Mouse (Mus musculus) heart, embryonic 16.5 days (tissue): ENCODE measurements around the gene Abraxas2. TPM values are rescaled to one million over a fixed set of nuclear protein-coding genes. Genes with fewer than 3 reads are reported as not detected.

Source experiments
- ATAC-seq: fragments of 200-750 bp; cut with Nextera tagmentation; replicated peaks from 2 replicates; pipeline ENCODE4 v1.8.0; 2017; ENCODE audit warnings: moderate number of reproducible peaks; ENCODE audit not compliant: insufficient read depth, low FRiP score; ENCODE audit errors: extremely low read depth
- H3K27ac ChIP-seq: fragments of 300-500 bp; sonication (generic); 2 replicates; pipeline ENCODE4 v1.5.1; 2014; ENCODE audit warnings: mild to moderate bottlenecking, low read length, control low read depth, moderate library complexity
- H3K27me3 ChIP-seq: fragments of 300-500 bp; sonication (generic); 2 replicates; pipeline ENCODE4 v1.6.1; 2014; ENCODE audit warnings: low read length, mixed read lengths; ENCODE audit not compliant: control insufficient read depth, insufficient read depth
- H3K36me3 ChIP-seq: fragments of 300-500 bp; sonication (generic); 2 replicates; pipeline ENCODE4 v1.6.1; 2014; ENCODE audit not compliant: control insufficient read depth, insufficient read depth
- H3K4me1 ChIP-seq: fragments of 300-500 bp; sonication (generic); 2 replicates; pipeline ENCODE4 v1.6.1; 2014; ENCODE audit warnings: low read length, mixed read lengths; ENCODE audit not compliant: control insufficient read depth, insufficient read depth
- H3K4me2 ChIP-seq: fragments of 300-500 bp; sonication (generic); 2 replicates; pipeline ENCODE4 v1.6.1; 2014; ENCODE audit warnings: low read depth, mild to moderate bottlenecking, control low read depth, low read length
- H3K4me3 ChIP-seq: fragments of 300-500 bp; sonication (generic); 2 replicates; pipeline ENCODE4 v1.5.1; 2014; ENCODE audit warnings: mild to moderate bottlenecking, control low read depth, low read length
- H3K9ac ChIP-seq: fragments of 300-500 bp; sonication (generic); 2 replicates; pipeline ENCODE4 v1.6.1; 2014; ENCODE audit warnings: low read length, control low read depth
- H3K9me3 ChIP-seq: fragments of 300-500 bp; sonication (generic); replicated peaks from 2 replicates; pipeline ENCODE4 v1.6.1; 2016; ENCODE audit warnings: low read length; ENCODE audit not compliant: control insufficient read depth
- WGBS: fragments of 180-500 bp; shearing (Covaris S2); extraction: QIAGEN DNeasy Blood & Tissue Kit; methylation state at CpG from one replicate; pipeline ENCODE4 v1.1.7; 2014; 5-methylcytosine and 5-hydroxymethylcytosine counted together
- polyA plus RNA-seq: library from polyadenylated mRNA; unstranded; fragments of >200 nt; fragmentation: Nextera tagmentation; extraction: Ambion mirVana; gene quantifications from 2 replicates; pipeline ENCODE4 v1.2.1, GENCODE M21; 2015

Gene Abraxas2
- polyA plus RNA-seq, 1 experiment from 2014 or later: 30.0 TPM

GRCm38 (mm10) chr7:132900826-132901531, 42.0 kb downstream of the Abraxas2 start:
- H3K9me3 ChIP-seq: 0 out of 2 replicates have a peak, but pooled peaks cover 2% of the 10 kb centered on the region
- no peak overlapping the region for H3K4me2 ChIP-seq
- H3K36me3 ChIP-seq: no peaks in the 10 kb centered on the region
- peak; percentile 74 for ATAC-seq
- no peak overlapping the region for H3K4me3 ChIP-seq
- H3K27me3 ChIP-seq: no peaks in the 10 kb centered on the region
- peak overlapping the region; percentile 60 for H3K27ac ChIP-seq
- H3K9ac ChIP-seq: no peak overlapping the region
- peaks cover 16% of the 10 kb centered on the region for H3K4me1 ChIP-seq
- WGBS: 14% methylated on average over 2 of the region's 2 CpGs

GRCm38 (mm10) chr7:132903796-132904195, 44.8 kb downstream of the Abraxas2 start:
- Histone ChIP-seq H3K4me2 (no peak overlapping the region), H3K27me3 (no peaks in the 10 kb centered on the region), H3K27ac (no peak overlapping the region), H3K9ac (no peak overlapping the region), H3K4me1 (peaks cover 12% of the 10 kb centered on the region), H3K36me3 (no peaks in the 10 kb centered on the region), H3K9me3 (no peaks in the 10 kb centered on the region), H3K4me3 (no peak overlapping the region)
- 61% methylated on average over 3 of the region's 3 CpGs for WGBS
- ATAC-seq: no peak

- Histone ChIP-seq H3K9me3 (peaks cover 7% of the 10 kb centered on the region; the same call in 1 of the 2 replicates), H3K9ac (no peak overlapping the region), H3K27me3 (no peaks in the 10 kb centered on the region), H3K4me1 (no peaks in the 10 kb centered on the region), H3K27ac (no peak overlapping the region), H3K4me3 (no peak overlapping the region), H3K36me3 (no peaks in the 10 kb centered on the region), H3K4me2 (no peak overlapping the region)
- ATAC-seq: no peak
- 46% methylated on average over 3 of the region's 3 CpGs for WGBS
These were observed 62.9 kb downstream of the Abraxas2 start for GRCm38 (mm10) chr7:132921971-132922370.

- ATAC-seq: no peak
- Histone ChIP-seq H3K9me3 (no peaks in the 10 kb centered on the region), H3K27ac (no peak overlapping the region), H3K36me3 (no peaks in the 10 kb centered on the region), H3K4me3 (no peak overlapping the region), H3K9ac (no peak overlapping the region), H3K4me1 (peaks cover 2% of the 10 kb centered on the region; the same call in 1 of the 2 replicates), H3K27me3 (no peaks in the 10 kb centered on the region), H3K4me2 (no peak overlapping the region)
- WGBS: 69% methylated on average over 2 of the region's 2 CpGs
These were observed 66.2 kb downstream of the Abraxas2 start for GRCm38 (mm10) chr7:132925227-132925626.

GRCm38 (mm10) chr7:132927201-132927600, 68.2 kb downstream of the Abraxas2 start:
- Histone ChIP-seq H3K4me3 (no peak overlapping the region), H3K27me3 (no peaks in the 10 kb centered on the region), H3K4me2 (no peak overlapping the region), H3K27ac (no peak overlapping the region), H3K4me1 (peaks cover 3% of the 10 kb centered on the region), H3K9me3 (no peaks in the 10 kb centered on the region), H3K36me3 (no peaks in the 10 kb centered on the region), H3K9ac (no peak overlapping the region)
- no peak for ATAC-seq
- 39% methylated on average over 3 of the region's 3 CpGs for WGBS

- H3K9me3 ChIP-seq: no peaks in the 10 kb centered on the region
- H3K27me3 ChIP-seq: no peaks in the 10 kb centered on the region
- WGBS: 84% methylated on average over 5 of the region's 5 CpGs
- peak overlapping the region; percentile 79 for H3K4me2 ChIP-seq
- H3K4me1 ChIP-seq: peaks cover 10% of the 10 kb centered on the region
- H3K27ac ChIP-seq: no peak overlapping the region
- no peak for ATAC-seq
- peak overlapping the region; percentile 71 for H3K4me3 ChIP-seq
- peak overlapping the region; percentile 87 for H3K9ac ChIP-seq
- H3K36me3 ChIP-seq: no peaks in the 10 kb centered on the region
These were observed 71.0 kb downstream of the Abraxas2 start for GRCm38 (mm10) chr7:132930055-132930454.

GRCm38 (mm10) chr7:132930850-132931559, 72.0 kb downstream of the Abraxas2 start, which contains the start of gene Zranb1:
Gene Zranb1, plus strand, starts transcription at chr7:132931142.
- H3K9me3 ChIP-seq: no peaks in the 10 kb centered on the region
- peak within 1 kb of the TSS; percentile 71 for H3K4me3 ChIP-seq
- under 1% methylated on average over 72 of the region's 93 CpGs for WGBS
- peak within 1 kb of the TSS; percentile 87 for H3K4me2 ChIP-seq
- no peaks in the 10 kb centered on the region for H3K27me3 ChIP-seq
- peaks cover 10% of the 10 kb centered on the region for H3K4me1 ChIP-seq
- peak; percentile 99 for ATAC-seq
- H3K36me3 ChIP-seq: no peaks in the 10 kb centered on the region
- H3K27ac ChIP-seq: peak within 1 kb of the TSS; percentile 97
- peak within 1 kb of the TSS; percentile 98 for H3K9ac ChIP-seq

- peak overlapping the region; percentile 97 for H3K27ac ChIP-seq
- no peaks in the 10 kb centered on the region for H3K9me3 ChIP-seq
- peak overlapping the region; percentile 87 for H3K4me2 ChIP-seq
- peak overlapping the region; percentile 98 for H3K9ac ChIP-seq
- H3K4me3 ChIP-seq: peak overlapping the region; percentile 71
- WGBS: under 1% methylated on average over 44 of the region's 55 CpGs
- peak; percentile 29 for ATAC-seq
- H3K36me3 ChIP-seq: no peaks in the 10 kb centered on the region
- no peaks in the 10 kb centered on the region for H3K27me3 ChIP-seq
- H3K4me1 ChIP-seq: peaks cover 10% of the 10 kb centered on the region
These were observed 72.7 kb downstream of the Abraxas2 start for GRCm38 (mm10) chr7:132931560-132932351.
